Comparison of ENCODE assay signal across 11 mouse cellular contexts in the genomic region with DNA sequence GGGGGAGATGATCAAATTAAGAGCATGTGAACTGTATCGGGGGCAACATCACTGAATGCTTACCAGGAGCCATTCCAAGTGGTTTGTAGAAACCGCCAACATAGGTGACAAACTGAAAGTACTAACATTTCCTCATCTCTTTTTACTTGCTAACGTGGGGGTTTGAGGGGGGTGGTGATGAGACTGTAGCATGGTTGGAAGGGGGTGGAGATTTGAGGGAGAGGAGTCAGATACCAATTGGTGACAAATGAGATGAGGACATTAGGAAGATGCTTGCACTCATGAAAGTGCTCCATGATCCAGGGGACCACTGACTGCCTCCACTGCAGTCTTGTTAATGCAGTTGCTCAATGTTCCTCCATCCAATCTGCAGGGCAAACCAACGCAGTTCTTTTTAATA. TPM values are rescaled to one million over a fixed set of nuclear protein-coding genes. Genes with fewer than 3 reads are reported as not detected.
DNase-seq lines count a peak whose midpoint lies in the region; ATAC-seq lines count a peak whose summit lies in the region.
"Had no signal": no experiment of that assay in that cellular context is flagged by ENCODE, and none has a peak within 500 bp of the region (broad histone marks: within the 10 kb centered on the region; RNA-seq: fewer than 3 reads in every experiment).

No protein-coding gene starts in this region.

- peak overlapping the region; percentile 100 for H3K4me2 ChIP-seq in heart, embryonic 12.5 days
- H3K4me2 ChIP-seq in neural tube, embryonic 11.5 days (ENCODE audit: low read depth): peak overlapping the region; percentile 86
- H3K4me2 ChIP-seq in limb, embryonic 13.5 days (replicated peaks): peak overlapping the region; percentile 90

- H3K27me3 ChIP-seq in heart, embryonic 12.5 days (replicated peaks): peaks cover 66% of the 10 kb centered on the region
- H3K27me3 ChIP-seq in neural tube, embryonic 11.5 days (ENCODE audit: control insufficient read depth, insufficient read depth, low read length): peaks cover 16% of the 10 kb centered on the region
- H3K27me3 ChIP-seq in limb, embryonic 13.5 days: peaks cover 61% of the 10 kb centered on the region

- no peaks in the 10 kb centered on the region for H3K9me3 ChIP-seq in heart, embryonic 12.5 days (replicated peaks)
- no peaks in the 10 kb centered on the region for H3K9me3 ChIP-seq in neural tube, embryonic 11.5 days (ENCODE audit: control insufficient read depth, low read length)
- no peaks in the 10 kb centered on the region for H3K9me3 ChIP-seq in limb, embryonic 13.5 days

- H3K4me3 ChIP-seq in heart, embryonic 12.5 days: peak overlapping the region; percentile 64
- H3K4me3 ChIP-seq in neural tube, embryonic 11.5 days (ENCODE audit: low read depth, low read length): no peak overlapping the region; the same call in 1 of the 2 replicates
- peak overlapping the region; percentile 55; the same call in 1 of the 2 replicates for H3K4me3 ChIP-seq in limb, embryonic 13.5 days

- ATAC-seq in heart, embryonic 12.5 days (ENCODE audit: insufficient number of reproducible peaks, low FRiP score): no peak
- no peak for ATAC-seq in neural tube, embryonic 11.5 days (ENCODE audit: insufficient read depth, low FRiP score, low TSS enrichment)
- ATAC-seq in limb, embryonic 13.5 days (ENCODE audit: low FRiP score, low read depth): no peak
- ATAC-seq: Patski had no signal

- no peaks in the 10 kb centered on the region for H3K36me3 ChIP-seq in heart, embryonic 12.5 days
- H3K36me3 ChIP-seq in neural tube, embryonic 11.5 days (ENCODE audit: control insufficient read depth, insufficient read depth, low read length): no peaks in the 10 kb centered on the region
- no peaks in the 10 kb centered on the region for H3K36me3 ChIP-seq in limb, embryonic 13.5 days

- peaks cover 21% of the 10 kb centered on the region; the same call in 1 of the 2 replicates for H3K4me1 ChIP-seq in heart, embryonic 12.5 days (replicated peaks)
- H3K4me1 ChIP-seq in neural tube, embryonic 11.5 days (ENCODE audit: control insufficient read depth, insufficient read depth, low read length): no peaks in the 10 kb centered on the region
- peaks cover 17% of the 10 kb centered on the region for H3K4me1 ChIP-seq in limb, embryonic 13.5 days

- no peak overlapping the region for H3K27ac ChIP-seq in heart, embryonic 12.5 days (ENCODE audit: poor library complexity, severe bottlenecking)
- H3K27ac ChIP-seq in neural tube, embryonic 11.5 days (ENCODE audit: low read depth, low read length): no peak overlapping the region
- H3K27ac ChIP-seq in limb, embryonic 13.5 days: no peak overlapping the region

- WGBS in heart, embryonic 12.5 days: 20% methylated on average over 4 of the region's 4 CpGs
- 15% methylated on average over 4 of the region's 4 CpGs for WGBS in neural tube, embryonic 11.5 days
- 12% methylated on average over 4 of the region's 4 CpGs for WGBS in limb, embryonic 13.5 days

- no peak overlapping the region for H3K9ac ChIP-seq in heart, embryonic 12.5 days
- H3K9ac ChIP-seq in neural tube, embryonic 11.5 days (ENCODE audit: low read length): no peak overlapping the region
- no peak overlapping the region for H3K9ac ChIP-seq in limb, embryonic 13.5 days

- no peak for DNase-seq in heart, adult 18-20 months
- DNase-seq in neural tube, embryonic 11.5 days (ENCODE audit: low spot score): no peak
- DNase-seq in neural tube, embryonic 10.5 days (ENCODE audit: extremely low spot score, low spot score): no peak
- DNase-seq in retina, postnatal 1 day: peak; percentile 24
- no peak for DNase-seq in thymus, postnatal 25 days
- no peak for DNase-seq in embryo, embryonic 11 days
- DNase-seq: lung, postnatal 10 days had no signal

RNA-seq across cellular contexts. Expression of a gene that starts 0.6 kb away (rescaled TPM):
- 0.13 and 0.24 TPM in 2 replicates for polyA plus RNA-seq in heart, embryonic 12.5 days (2016; fragmentation: Nextera tagmentation; extraction: Ambion mirVana)
- not detected for total RNA-seq in heart, adult 18-20 months (2021)
- polyA plus RNA-seq in neural tube, embryonic 11.5 days (2014; fragmentation: Nextera tagmentation; extraction: Ambion mirVana): 1.2 and 1.7 TPM in 2 replicates
- polyA plus RNA-seq in limb, embryonic 13.5 days (2015; fragmentation: Nextera tagmentation; extraction: Ambion mirVana): 0.78 and 0.99 TPM in 2 replicates
- total RNA-seq: heart, postnatal 25 days had no signal
- polyA plus RNA-seq: Patski had no signal
